Mouse (Mus musculus): ENCODE results near the gene Ip6k2. TPM values are rescaled to one million over a fixed set of nuclear protein-coding genes. Genes with fewer than 3 reads are reported as not detected.

The Ip6k2 gene
- polyA plus RNA-seq, 1 experiment: 145 TPM

DNA sequence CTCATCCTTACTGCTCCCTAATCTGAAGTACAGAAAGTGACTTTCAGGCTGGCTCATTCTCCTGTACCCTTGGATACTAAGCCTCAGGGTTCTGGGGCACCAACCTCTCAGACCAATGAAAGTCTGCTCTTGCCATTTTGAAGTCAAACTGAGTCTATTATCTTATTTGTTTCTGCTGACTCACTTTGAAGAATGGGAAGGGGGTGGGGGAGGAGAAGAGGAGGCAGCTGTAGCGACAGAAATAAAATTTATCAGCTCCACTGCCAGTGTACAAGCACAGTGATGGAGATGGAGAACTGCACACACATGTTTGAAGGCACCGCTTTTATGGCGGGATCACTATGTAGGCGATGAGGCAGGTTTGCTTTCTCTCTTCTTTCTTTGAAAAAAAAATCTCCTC, 6.3 kb upstream of the Ip6k2 start:
- Histone ChIP-seq H3K4me1 (ENCODE audit: control insufficient read depth, insufficient read depth, low read length) (no peaks in the 10 kb centered on the region), H3K27ac (ENCODE audit: insufficient read depth, low read length) (no peak overlapping the region), H3K4me3 (ENCODE audit: insufficient read depth, low read length) (no peak overlapping the region)
- TF ChIP-seq CTCF (IDR thresholded peaks at IDR 0.05; ENCODE audit: extremely low read depth, insufficient read depth, low read length): no peak
- TF ChIP-seq POLR2A (IDR thresholded peaks at IDR 0.05; ENCODE audit: extremely low read depth, insufficient read depth, low read length): no peak

DNA sequence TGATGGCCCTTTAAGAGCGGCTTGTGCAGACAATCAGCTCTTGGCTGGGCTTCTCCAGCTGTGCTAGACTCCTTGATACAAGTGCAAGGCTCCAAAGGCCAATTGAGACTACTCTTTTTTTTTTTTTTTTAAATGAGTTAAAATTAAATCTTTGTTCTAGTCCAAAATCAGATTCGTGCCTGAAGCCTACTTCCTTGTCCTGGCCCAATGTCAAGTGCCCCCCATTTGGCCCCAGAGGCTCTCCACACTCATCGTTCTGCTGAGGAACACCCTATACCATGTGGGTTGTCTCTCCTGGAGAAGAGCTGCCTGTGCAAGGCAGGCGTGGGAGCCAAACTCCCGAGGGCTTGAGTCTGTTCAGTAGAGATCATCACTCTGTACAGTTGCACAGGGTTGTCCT, 2.6 kb upstream of the Ip6k2 start:
- Histone ChIP-seq H3K27ac (ENCODE audit: insufficient read depth, low read length) (no peak overlapping the region), H3K4me3 (ENCODE audit: insufficient read depth, low read length) (no peak overlapping the region), H3K4me1 (ENCODE audit: control insufficient read depth, insufficient read depth, low read length) (no peaks in the 10 kb centered on the region; the same call in 1 of the 2 replicates)
- TF ChIP-seq CTCF (IDR thresholded peaks at IDR 0.05; ENCODE audit: extremely low read depth, insufficient read depth, low read length) (no peak), POLR2A (IDR thresholded peaks at IDR 0.05; ENCODE audit: extremely low read depth, insufficient read depth, low read length) (no peak)

GRCm38 (mm10) chr9:108781891-108782290, 1.7 kb upstream of the Ip6k2 start:
- TF ChIP-seq POLR2A (IDR thresholded peaks at IDR 0.05; ENCODE audit: extremely low read depth, insufficient read depth, low read length): no peak
- no peak for TF ChIP-seq CTCF (IDR thresholded peaks at IDR 0.05; ENCODE audit: extremely low read depth, insufficient read depth, low read length)
- peaks cover 3% of the 10 kb centered on the region for H3K4me1 ChIP-seq (ENCODE audit: control insufficient read depth, insufficient read depth, low read length)
- no peak overlapping the region for H3K27ac ChIP-seq (ENCODE audit: insufficient read depth, low read length)
- no peak overlapping the region for H3K4me3 ChIP-seq (ENCODE audit: insufficient read depth, low read length)

- Histone ChIP-seq H3K4me3 (ENCODE audit: insufficient read depth, low read length) (peak overlapping the region; percentile 95), H3K27ac (ENCODE audit: insufficient read depth, low read length) (no peak overlapping the region), H3K4me1 (ENCODE audit: control insufficient read depth, insufficient read depth, low read length) (peaks cover 9% of the 10 kb centered on the region)
- TF ChIP-seq POLR2A (IDR thresholded peaks at IDR 0.05; ENCODE audit: extremely low read depth, insufficient read depth, low read length) (no peak), CTCF (IDR thresholded peaks at IDR 0.05; ENCODE audit: extremely low read depth, insufficient read depth, low read length) (no peak)
Measured at GRCm38 (mm10) chr9:108782836-108783547, 604 bp upstream of the Ip6k2 start.

- TF ChIP-seq CTCF (IDR thresholded peaks at IDR 0.05; ENCODE audit: extremely low read depth, insufficient read depth, low read length) (no peak), POLR2A (IDR thresholded peaks at IDR 0.05; ENCODE audit: extremely low read depth, insufficient read depth, low read length) (no peak)
- Histone ChIP-seq H3K27ac (ENCODE audit: insufficient read depth, low read length) (no peak overlapping the region), H3K4me3 (ENCODE audit: insufficient read depth, low read length) (peak overlapping the region; percentile 95), H3K4me1 (ENCODE audit: control insufficient read depth, insufficient read depth, low read length) (peaks cover 15% of the 10 kb centered on the region)
Measured at GRCm38 (mm10) chr9:108785416-108785815, 1.8 kb downstream of the Ip6k2 start.

GRCm38 (mm10) chr9:108786494-108786893, 2.9 kb downstream of the Ip6k2 start:
- Histone ChIP-seq H3K27ac (ENCODE audit: insufficient read depth, low read length) (no peak overlapping the region), H3K4me3 (ENCODE audit: insufficient read depth, low read length) (no peak overlapping the region; the same call in 1 of the 2 replicates), H3K4me1 (ENCODE audit: control insufficient read depth, insufficient read depth, low read length) (peaks cover 18% of the 10 kb centered on the region)
- TF ChIP-seq CTCF (IDR thresholded peaks at IDR 0.05; ENCODE audit: extremely low read depth, insufficient read depth, low read length): no peak
- TF ChIP-seq POLR2A (IDR thresholded peaks at IDR 0.05; ENCODE audit: extremely low read depth, insufficient read depth, low read length): no peak

DNA sequence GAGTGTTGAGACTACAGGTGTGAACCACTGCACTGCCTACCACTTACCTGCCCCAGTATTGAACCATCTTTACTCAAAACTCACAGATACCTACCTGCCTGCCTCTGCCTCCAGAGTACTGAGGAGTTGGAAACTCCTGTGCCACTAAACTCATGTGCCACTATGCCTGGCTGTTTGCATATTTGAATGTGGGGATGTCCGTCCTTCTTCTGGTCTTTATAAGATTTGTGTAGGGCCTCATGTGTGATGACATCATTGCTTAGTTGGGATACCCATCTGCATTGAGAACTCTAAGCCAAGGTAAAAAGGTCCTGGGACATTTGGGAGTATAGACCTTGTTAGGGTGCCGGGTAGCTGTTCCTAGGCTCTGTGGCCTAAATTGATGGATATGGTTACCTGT, 3.5 kb downstream of the Ip6k2 start:
- peaks cover 22% of the 10 kb centered on the region for H3K4me1 ChIP-seq (ENCODE audit: control insufficient read depth, insufficient read depth, low read length)
- H3K4me3 ChIP-seq (ENCODE audit: insufficient read depth, low read length): no peak overlapping the region
- H3K27ac ChIP-seq (ENCODE audit: insufficient read depth, low read length): no peak overlapping the region
- no peak for TF ChIP-seq CTCF (IDR thresholded peaks at IDR 0.05; ENCODE audit: extremely low read depth, insufficient read depth, low read length)
- no peak for TF ChIP-seq POLR2A (IDR thresholded peaks at IDR 0.05; ENCODE audit: extremely low read depth, insufficient read depth, low read length)

DNA sequence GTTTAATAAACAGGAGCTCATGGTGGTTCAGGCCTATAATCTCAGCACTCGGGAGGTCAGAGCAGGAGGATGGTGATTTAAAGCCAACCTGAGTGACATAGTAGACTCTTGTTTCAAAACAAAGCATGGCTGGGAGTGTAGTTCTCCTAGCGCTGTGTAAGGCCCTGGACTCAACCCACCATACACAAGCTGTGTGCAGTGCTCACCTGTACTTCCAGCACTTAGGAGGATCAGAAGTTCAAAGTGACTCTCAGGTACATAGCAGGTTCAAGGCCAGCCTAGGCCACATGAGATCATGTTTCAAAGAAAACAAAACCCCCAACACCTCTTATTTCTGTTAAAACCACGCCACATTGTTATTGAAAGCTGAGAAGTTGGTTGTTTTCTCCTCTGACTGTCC, 5.1 kb downstream of the Ip6k2 start:
- Histone ChIP-seq H3K4me3 (ENCODE audit: insufficient read depth, low read length) (no peak overlapping the region), H3K4me1 (ENCODE audit: control insufficient read depth, insufficient read depth, low read length) (peaks cover 27% of the 10 kb centered on the region)
- TF ChIP-seq CTCF (IDR thresholded peaks at IDR 0.05; ENCODE audit: extremely low read depth, insufficient read depth, low read length) (no peak), POLR2A (IDR thresholded peaks at IDR 0.05; ENCODE audit: extremely low read depth, insufficient read depth, low read length) (no peak)

DNA sequence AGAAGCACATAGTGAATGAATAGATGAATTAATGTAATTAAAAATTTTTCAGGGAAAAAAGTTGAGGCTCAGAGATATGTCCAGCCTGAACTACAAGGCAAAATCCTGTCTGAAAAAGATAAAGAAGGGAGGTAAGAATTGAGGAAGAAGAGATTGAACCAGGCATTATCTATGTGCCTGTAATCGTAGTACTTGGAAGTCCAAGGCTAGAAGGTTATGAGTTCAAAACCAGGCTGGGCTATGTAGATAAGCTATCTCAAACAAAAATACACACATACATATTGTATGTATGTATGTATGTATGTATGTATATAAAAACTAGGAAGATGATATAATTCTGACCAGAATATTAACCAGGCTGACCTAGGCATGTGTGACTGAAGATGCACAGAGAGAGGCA, 8.7 kb downstream of the Ip6k2 start:
- TF ChIP-seq CTCF (IDR thresholded peaks at IDR 0.05; ENCODE audit: extremely low read depth, insufficient read depth, low read length) (no peak), POLR2A (IDR thresholded peaks at IDR 0.05; ENCODE audit: extremely low read depth, insufficient read depth, low read length) (no peak)
- H3K4me1 ChIP-seq (ENCODE audit: control insufficient read depth, insufficient read depth, low read length): peaks cover 29% of the 10 kb centered on the region
- H3K4me3 ChIP-seq (ENCODE audit: insufficient read depth, low read length): no peak overlapping the region
- H3K27ac ChIP-seq (ENCODE audit: insufficient read depth, low read length): no peak overlapping the region

More for the DNA sequence above, 5.1 kb downstream of the Ip6k2 start:
- H3K27ac ChIP-seq (ENCODE audit: insufficient read depth, low read length): no peak overlapping the region

DNA sequence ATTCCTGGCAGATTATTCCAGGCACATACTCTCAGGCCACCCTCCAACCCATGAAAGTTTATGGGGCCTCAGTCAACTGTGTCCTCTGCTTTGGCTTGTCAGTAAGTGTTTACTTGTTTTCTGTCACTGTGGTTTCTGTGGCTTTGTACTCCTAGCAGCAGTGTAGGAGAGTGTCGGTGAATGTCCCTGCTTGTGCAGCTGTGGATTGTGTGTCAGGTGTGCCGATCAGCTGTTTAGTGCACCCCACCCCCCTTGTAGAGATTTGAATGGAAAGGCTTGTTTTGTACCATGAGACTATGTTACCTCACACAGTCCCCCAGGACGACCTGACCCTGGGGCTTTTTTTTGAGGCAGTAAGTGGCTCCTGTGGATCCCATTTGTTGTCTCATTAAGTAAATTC, 9.1 kb downstream of the Ip6k2 start:
- Histone ChIP-seq H3K4me3 (ENCODE audit: insufficient read depth, low read length) (no peak overlapping the region), H3K27ac (ENCODE audit: insufficient read depth, low read length) (no peak overlapping the region), H3K4me1 (ENCODE audit: control insufficient read depth, insufficient read depth, low read length) (peaks cover 30% of the 10 kb centered on the region)
- TF ChIP-seq CTCF (IDR thresholded peaks at IDR 0.05; ENCODE audit: extremely low read depth, insufficient read depth, low read length): no peak
- no peak for TF ChIP-seq POLR2A (IDR thresholded peaks at IDR 0.05; ENCODE audit: extremely low read depth, insufficient read depth, low read length)

All from cortical plate, adult 2 months (tissue).